Mouse (Mus musculus) lung, embryonic 16.5 days (tissue): ENCODE measurements around the gene Prr5l. TPM values are rescaled to one million over a fixed set of nuclear protein-coding genes. Genes with fewer than 3 reads are reported as not detected.
"Not testable (repeated sequence)": the region's sequence is repeated elsewhere in the genome, so short reads cannot be mapped to it uniquely, and the experiment has no call there.

Source experiments
- ATAC-seq: fragments of 200-750 bp; cut with Nextera tagmentation; 2 replicates; pipeline ENCODE4 v1.8.0; 2017; ENCODE audit warnings: low read depth, mild to moderate bottlenecking, moderate library complexity
- H3K27ac ChIP-seq: fragments of 300-500 bp; sonication (generic); 2 replicates; pipeline ENCODE4 v1.5.1; 2014; ENCODE audit warnings: mild to moderate bottlenecking, control low read depth, low read length
- H3K27me3 ChIP-seq: fragments of 300-500 bp; sonication (generic); 2 replicates; pipeline ENCODE4 v1.6.1; 2014; ENCODE audit warnings: low read depth, low read length, mixed read lengths; ENCODE audit not compliant: control insufficient read depth, insufficient read depth
- H3K36me3 ChIP-seq: fragments of 300-500 bp; sonication (generic); 2 replicates; pipeline ENCODE4 v1.6.1; 2014; ENCODE audit warnings: low read length; ENCODE audit not compliant: control insufficient read depth, insufficient read depth
- H3K4me1 ChIP-seq: fragments of 300-500 bp; sonication (generic); replicated peaks from 2 replicates; pipeline ENCODE4 v1.6.1; 2014; ENCODE audit warnings: low read length, mixed read lengths; ENCODE audit not compliant: control insufficient read depth, insufficient read depth
- H3K4me2 ChIP-seq: fragments of 300-500 bp; sonication (generic); 2 replicates; pipeline ENCODE4 v1.6.1; 2014; ENCODE audit warnings: low read depth, low read length, control low read depth
- H3K4me3 ChIP-seq: fragments of 300-500 bp; sonication (generic); 2 replicates; pipeline ENCODE4 v1.5.1; 2014; ENCODE audit warnings: mild to moderate bottlenecking, low read length, control low read depth
- H3K9ac ChIP-seq: fragments of 300-500 bp; sonication (generic); 2 replicates; pipeline ENCODE4 v1.6.1; 2014; ENCODE audit warnings: low read length, control low read depth
- H3K9me3 ChIP-seq: fragments of 300-500 bp; sonication (generic); 2 replicates; pipeline ENCODE4 v1.6.1; 2016; ENCODE audit warnings: low read length; ENCODE audit not compliant: control insufficient read depth
- WGBS: fragments of 180-500 bp; shearing (Covaris S2); extraction: QIAGEN DNeasy Blood & Tissue Kit; methylation state at CpG from one replicate; pipeline ENCODE4 v1.1.7; 2014; 5-methylcytosine and 5-hydroxymethylcytosine counted together
- polyA plus RNA-seq: library from polyadenylated mRNA; unstranded; fragments of >200 nt; fragmentation: Nextera tagmentation; extraction: Ambion mirVana; gene quantifications from 2 replicates; pipeline ENCODE4 v1.2.1, GENCODE M21; 2015

The Prr5l gene
- polyA plus RNA-seq, 1 experiment from 2014 or later, result 43.7 TPM

GRCm38 (mm10) chr2:101751236-101751922, 131.4 kb downstream of the Prr5l start:
- Histone ChIP-seq H3K4me3 (no peak overlapping the region), H3K36me3 (no peaks in the 10 kb centered on the region), H3K9me3 (no peaks in the 10 kb centered on the region), H3K27ac (peak overlapping the region; percentile 86), H3K4me1 (peaks cover 58% of the 10 kb centered on the region), H3K9ac (no peak overlapping the region), H3K4me2 (no peak overlapping the region), H3K27me3 (no peaks in the 10 kb centered on the region)
- 22% methylated on average over 4 of the region's 4 CpGs for WGBS
- peak; percentile 45 for ATAC-seq

GRCm38 (mm10) chr2:101746537-101746936, 136.3 kb downstream of the Prr5l start:
- ATAC-seq, result peak; percentile 73
- no peaks in the 10 kb centered on the region for H3K27me3 ChIP-seq

GRCm38 (mm10) chr2:101745656-101746055, 137.2 kb downstream of the Prr5l start:
- peaks cover 19% of the 10 kb centered on the region for H3K4me1 ChIP-seq
- H3K4me2 ChIP-seq, H3K4me3 ChIP-seq, H3K36me3 ChIP-seq, H3K27ac ChIP-seq, ATAC-seq, H3K9ac ChIP-seq, H3K9me3 ChIP-seq, H3K27me3 ChIP-seq: not testable (repeated sequence)
- WGBS, result 62% methylated on average over 2 of the region's 2 CpGs

More at GRCm38 (mm10) chr2:101746537-101746936, 136.3 kb downstream of the Prr5l start:
- Histone ChIP-seq H3K36me3 (no peaks in the 10 kb centered on the region), H3K27ac (no peak overlapping the region), H3K9ac (no peak overlapping the region), H3K4me2 (no peak overlapping the region), H3K4me1 (peaks cover 22% of the 10 kb centered on the region), H3K9me3 (no peaks in the 10 kb centered on the region), H3K4me3 (no peak overlapping the region)
- whole genome bisulfite sequencing, result 66% methylated on average over 7 of the region's 7 CpGs

- ATAC-seq, result no peak
- H3K9me3 ChIP-seq, result no peaks in the 10 kb centered on the region
- H3K4me2 ChIP-seq, result no peak overlapping the region
- H3K27ac ChIP-seq, result no peak overlapping the region
- H3K36me3 ChIP-seq, result 0 out of 2 replicates have a peak, but pooled peaks cover 4% of the 10 kb centered on the region
- WGBS, result 60% methylated on average over 7 of the region's 7 CpGs
- H3K4me1 ChIP-seq, result peaks cover 23% of the 10 kb centered on the region; the same call in 1 of the 2 replicates
- no peak overlapping the region for H3K4me3 ChIP-seq
- no peaks in the 10 kb centered on the region for H3K27me3 ChIP-seq
- no peak overlapping the region for H3K9ac ChIP-seq
Observed at GRCm38 (mm10) chr2:101742072-101742860, 140.6 kb downstream of the Prr5l start.

DNA sequence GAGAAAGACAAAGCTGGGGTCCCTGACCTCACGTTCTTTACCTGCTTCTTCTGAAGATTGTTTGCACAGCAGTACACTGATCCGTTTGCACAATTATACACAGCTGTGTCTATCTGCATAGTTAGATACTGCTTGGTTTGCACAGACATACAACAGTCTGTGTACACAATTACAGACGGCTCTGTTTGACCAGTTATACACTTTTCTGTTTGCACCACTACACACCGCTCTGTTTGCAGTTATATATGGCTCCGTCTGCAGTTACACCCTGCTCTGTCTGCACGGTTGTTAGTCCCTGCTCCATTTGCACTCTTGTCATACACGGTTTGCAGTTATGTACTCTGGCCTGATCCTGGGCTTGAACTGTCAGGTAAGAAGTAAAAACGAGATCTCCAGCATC, 141.2 kb downstream of the Prr5l start:
- WGBS, result 50% methylated on average over 8 of the region's 8 CpGs

DNA sequence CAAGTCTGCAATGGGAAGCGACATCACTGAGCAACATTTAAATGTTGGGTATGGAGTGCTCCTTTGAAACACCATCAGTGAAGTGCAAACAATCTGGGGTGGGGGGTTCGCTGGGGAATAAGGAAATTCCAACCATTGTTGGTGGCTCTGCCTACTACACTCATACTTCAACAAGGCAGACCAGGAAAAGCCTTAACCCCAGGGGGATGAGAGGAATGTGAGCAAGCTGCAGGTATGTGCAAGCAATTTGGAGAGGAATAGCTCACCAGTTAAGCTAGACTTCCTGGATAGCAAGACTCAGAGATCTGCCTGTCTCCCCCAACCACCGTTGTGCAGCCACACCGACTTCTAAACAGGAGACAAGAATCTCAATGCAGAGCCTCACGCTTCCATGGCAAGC, 142.9 kb downstream of the Prr5l start:
- H3K27ac ChIP-seq, result peak overlapping the region; percentile 64
- no peaks in the 10 kb centered on the region for H3K9me3 ChIP-seq
- no peak overlapping the region for H3K4me3 ChIP-seq
- no peak overlapping the region for H3K4me2 ChIP-seq
- H3K27me3 ChIP-seq, result no peaks in the 10 kb centered on the region
- peaks cover 18% of the 10 kb centered on the region; the same call in 1 of the 2 replicates for H3K4me1 ChIP-seq
- peaks cover 4% of the 10 kb centered on the region; the same call in 1 of the 2 replicates for H3K36me3 ChIP-seq
- 53% methylated on average over 5 of the region's 5 CpGs for WGBS
- H3K9ac ChIP-seq, result no peak overlapping the region
- peak; percentile 76 for ATAC-seq

More for the DNA sequence above, 141.2 kb downstream of the Prr5l start:
- H3K4me3 ChIP-seq, result no peak overlapping the region
- peak overlapping the region; percentile 20; the same call in 1 of the 2 replicates for H3K27ac ChIP-seq
- H3K36me3 ChIP-seq, result 0 out of 2 replicates have a peak, but pooled peaks cover 4% of the 10 kb centered on the region
- peaks cover 20% of the 10 kb centered on the region; the same call in 1 of the 2 replicates for H3K4me1 ChIP-seq
- H3K27me3 ChIP-seq, result no peaks in the 10 kb centered on the region
- H3K9me3 ChIP-seq, result no peaks in the 10 kb centered on the region
- no peak overlapping the region for H3K4me2 ChIP-seq
- H3K9ac ChIP-seq, result no peak overlapping the region
- no peak for ATAC-seq

GRCm38 (mm10) chr2:101733564-101733963, 149.3 kb downstream of the Prr5l start:
- no peak for ATAC-seq
- peaks cover 22% of the 10 kb centered on the region for H3K36me3 ChIP-seq

GRCm38 (mm10) chr2:101732777-101733210, 150.0 kb downstream of the Prr5l start:
- 84% methylated on average over 10 of the region's 10 CpGs for WGBS
- Histone ChIP-seq H3K9me3 (no peaks in the 10 kb centered on the region), H3K4me2 (no peak overlapping the region), H3K4me1 (peaks cover 5% of the 10 kb centered on the region), H3K4me3 (no peak overlapping the region), H3K9ac (no peak overlapping the region), H3K36me3 (peaks cover 24% of the 10 kb centered on the region), H3K27me3 (no peaks in the 10 kb centered on the region), H3K27ac (no peak overlapping the region)
- no peak for ATAC-seq

More at GRCm38 (mm10) chr2:101733564-101733963, 149.3 kb downstream of the Prr5l start:
- H3K4me1 ChIP-seq, result peaks cover 10% of the 10 kb centered on the region
- H3K4me3 ChIP-seq, result no peak overlapping the region
- no peaks in the 10 kb centered on the region for H3K9me3 ChIP-seq
- no peak overlapping the region for H3K4me2 ChIP-seq
- WGBS, result 70% methylated on average over 3 of the region's 3 CpGs
- no peak overlapping the region for H3K9ac ChIP-seq
- no peak overlapping the region for H3K27ac ChIP-seq
- H3K27me3 ChIP-seq, result no peaks in the 10 kb centered on the region

DNA sequence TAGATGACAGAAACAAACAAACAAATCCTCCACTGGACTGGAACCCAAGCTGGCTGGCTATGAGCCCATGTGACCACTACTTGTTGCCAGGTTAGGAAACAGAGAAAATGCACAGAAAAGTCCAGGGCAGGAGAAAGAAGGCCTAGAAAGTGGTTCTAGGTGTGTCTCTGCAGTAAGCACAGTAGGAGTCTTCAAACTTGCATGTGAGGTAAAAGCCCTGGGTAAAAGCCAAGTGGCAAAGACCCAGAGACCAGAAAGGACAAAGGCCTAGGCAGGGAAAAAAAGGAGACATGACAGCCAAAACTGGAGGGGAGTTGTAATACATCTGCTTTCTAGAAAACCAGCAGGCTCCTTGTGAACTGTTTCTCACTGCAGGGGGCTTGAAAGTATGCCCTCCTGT, 151.9 kb downstream of the Prr5l start:
- Histone ChIP-seq H3K4me1 (peaks cover 4% of the 10 kb centered on the region), H3K36me3 (peaks cover 21% of the 10 kb centered on the region), H3K4me2 (no peak overlapping the region), H3K27me3 (no peaks in the 10 kb centered on the region), H3K27ac (peak overlapping the region; percentile 37), H3K4me3 (no peak overlapping the region), H3K9ac (no peak overlapping the region), H3K9me3 (no peaks in the 10 kb centered on the region)
- peak; percentile 9; the same call in 1 of the 2 replicates for ATAC-seq
